Mouse (Mus musculus): ENCODE measurements around the gene 9330161L09Rik. TPM values are rescaled to one million over a fixed set of nuclear protein-coding genes. Genes with fewer than 3 reads are reported as not detected.
A peak's percentile ranks its signal among the peaks of the same experiment; 100 is the strongest.

9330161L09Rik gene
- polyA plus RNA-seq, 1 experiment: 2.3 TPM

DNA sequence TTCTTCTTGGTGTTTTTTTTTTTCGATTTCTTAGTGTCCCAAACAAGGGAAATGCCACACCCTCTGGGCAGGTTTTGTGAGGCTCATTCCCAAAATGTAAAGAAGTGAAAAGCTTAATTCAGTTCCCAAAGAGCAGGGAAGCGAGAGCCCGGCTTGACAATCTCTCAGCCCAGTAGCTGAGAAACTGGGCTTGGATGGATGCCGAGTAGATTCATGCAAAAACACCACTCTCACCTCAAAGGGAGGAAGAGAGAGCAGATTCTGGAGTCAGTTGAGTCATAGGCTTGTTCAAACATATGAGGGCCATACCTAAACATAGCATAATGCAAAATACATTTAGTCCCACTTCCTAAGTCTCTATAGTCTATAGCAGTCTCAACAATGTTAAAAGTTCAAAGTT is 27.4 kb downstream of the 9330161L09Rik start:
- Histone ChIP-seq H3K27ac (ENCODE audit: insufficient read depth, low read length) (no peak overlapping the region), H3K27me3 (ENCODE audit: control insufficient read depth, insufficient read depth, low read length) (no peaks in the 10 kb centered on the region), H3K4me3 (replicated peaks; ENCODE audit: insufficient read depth, low read depth, low read length) (no peak overlapping the region), H3K4me1 (ENCODE audit: control insufficient read depth, insufficient read depth, low read length) (no peaks in the 10 kb centered on the region)
- 82% methylated on average over 4 of the region's 4 CpGs for WGBS
- no peak for TF ChIP-seq POLR2A (IDR thresholded peaks at IDR 0.05; ENCODE audit: borderline replicate concordance, insufficient read depth, low read length)
- TF ChIP-seq CTCF (IDR thresholded peaks at IDR 0.05; ENCODE audit: borderline replicate concordance, insufficient read depth, low read depth, low read length): no peak
- DNase-seq: no peak

DNA sequence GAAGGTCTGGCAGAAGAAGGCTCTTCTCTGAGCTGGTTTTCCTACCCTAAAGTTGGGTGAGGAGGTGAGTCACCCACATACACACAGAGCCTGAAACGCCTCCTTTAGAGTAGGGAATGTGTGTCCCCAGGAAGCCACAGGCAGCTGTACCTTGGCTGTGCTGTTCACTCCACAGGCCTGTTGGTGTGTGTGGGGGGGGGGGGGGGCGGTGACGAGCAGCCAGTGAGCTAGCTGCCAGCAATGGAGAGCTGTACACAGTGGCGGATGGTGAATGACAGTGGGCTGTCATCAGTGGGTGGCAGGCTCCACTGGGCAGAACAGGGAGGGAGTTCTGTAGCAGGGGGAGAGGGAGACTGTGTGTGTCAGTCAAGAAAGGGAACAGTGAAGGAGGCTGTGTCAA is 30.8 kb downstream of the 9330161L09Rik start:
- H3K27ac ChIP-seq (ENCODE audit: insufficient read depth, low read length): no peak overlapping the region

DNA sequence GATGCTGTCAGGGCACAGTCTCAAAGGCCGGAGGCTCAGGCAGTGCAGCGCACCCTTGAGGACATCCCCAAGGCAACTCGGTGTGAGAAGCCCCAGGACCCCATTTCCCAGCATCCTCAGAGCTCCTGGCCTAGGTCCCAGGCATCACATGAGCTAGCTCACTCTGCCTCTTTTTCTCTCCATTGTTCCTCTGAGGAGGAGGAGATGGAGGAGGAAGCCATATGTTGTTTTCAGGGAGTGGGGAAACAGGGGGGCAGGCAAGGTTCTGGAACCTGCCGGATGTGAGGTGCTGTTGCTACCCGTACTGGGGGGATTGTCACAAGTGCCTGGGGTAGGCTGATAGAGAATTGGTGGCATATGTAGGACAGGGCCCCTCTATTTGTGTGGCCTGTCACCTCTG is 31.5 kb downstream of the 9330161L09Rik start:
- no peaks in the 10 kb centered on the region for H3K27me3 ChIP-seq (ENCODE audit: control insufficient read depth, insufficient read depth, low read length)
- no peak overlapping the region for H3K27ac ChIP-seq (ENCODE audit: insufficient read depth, low read length)
- 29% methylated on average over 5 of the region's 5 CpGs for WGBS
- no peak overlapping the region for H3K4me3 ChIP-seq (replicated peaks; ENCODE audit: insufficient read depth, low read depth, low read length)
- H3K4me1 ChIP-seq (ENCODE audit: control insufficient read depth, insufficient read depth, low read length): no peaks in the 10 kb centered on the region
- TF ChIP-seq CTCF (IDR thresholded peaks at IDR 0.05; ENCODE audit: borderline replicate concordance, insufficient read depth, low read depth, low read length): no peak
- TF ChIP-seq POLR2A (IDR thresholded peaks at IDR 0.05; ENCODE audit: borderline replicate concordance, insufficient read depth, low read length): no peak
- no peak for DNase-seq

More for the DNA sequence above, 30.8 kb downstream of the 9330161L09Rik start:
- no peak for DNase-seq
- 24% methylated on average over 4 of the region's 4 CpGs for WGBS
- no peaks in the 10 kb centered on the region for H3K4me1 ChIP-seq (ENCODE audit: control insufficient read depth, insufficient read depth, low read length)
- H3K27me3 ChIP-seq (ENCODE audit: control insufficient read depth, insufficient read depth, low read length): no peaks in the 10 kb centered on the region
- TF ChIP-seq POLR2A (IDR thresholded peaks at IDR 0.05; ENCODE audit: borderline replicate concordance, insufficient read depth, low read length) (no peak), CTCF (IDR thresholded peaks at IDR 0.05; ENCODE audit: borderline replicate concordance, insufficient read depth, low read depth, low read length) (no peak)
- no peak overlapping the region for H3K4me3 ChIP-seq (replicated peaks; ENCODE audit: insufficient read depth, low read depth, low read length)

DNA sequence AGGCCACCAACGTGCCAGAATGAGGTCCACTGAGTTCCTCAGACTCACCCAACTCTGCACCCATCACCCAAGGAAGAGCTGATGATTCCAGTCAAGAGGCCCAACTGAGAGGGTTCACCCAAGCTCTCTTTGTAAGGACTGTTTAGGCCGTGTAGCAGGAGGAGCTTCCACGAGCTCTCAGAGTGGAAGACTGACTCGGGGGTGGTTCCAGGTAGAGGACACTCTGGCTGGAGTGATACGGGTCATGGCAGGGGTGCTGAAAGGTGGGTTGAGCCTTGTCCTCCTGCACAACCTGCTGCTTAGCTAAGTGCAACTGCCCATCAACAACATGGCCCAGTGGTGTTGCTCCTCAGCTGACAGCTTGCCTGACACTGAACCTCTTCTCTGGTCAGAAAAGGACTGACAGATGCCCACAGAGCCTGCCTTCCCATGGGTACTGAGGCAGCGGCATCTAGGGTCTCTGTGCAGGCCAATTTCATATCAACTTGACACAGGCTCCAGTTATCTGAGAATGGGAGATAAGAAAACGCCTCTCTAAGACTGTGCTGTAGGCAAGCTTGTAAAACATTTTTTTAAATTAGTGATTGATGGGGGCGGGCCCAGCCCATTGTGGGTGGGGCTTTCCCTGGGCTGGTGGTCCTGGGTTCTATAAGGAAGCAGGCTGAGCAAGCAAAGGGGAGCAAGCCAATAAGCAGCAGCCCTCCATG is 33.9 kb downstream of the 9330161L09Rik start:
- Histone ChIP-seq H3K4me3 (replicated peaks; ENCODE audit: insufficient read depth, low read depth, low read length) (no peak overlapping the region), H3K27ac (ENCODE audit: insufficient read depth, low read length) (no peak overlapping the region), H3K27me3 (ENCODE audit: control insufficient read depth, insufficient read depth, low read length) (no peaks in the 10 kb centered on the region), H3K4me1 (ENCODE audit: control insufficient read depth, insufficient read depth, low read length) (no peaks in the 10 kb centered on the region)
- WGBS: 77% methylated on average over 8 of the region's 8 CpGs
- DNase-seq: no peak
- no peak for TF ChIP-seq POLR2A (IDR thresholded peaks at IDR 0.05; ENCODE audit: borderline replicate concordance, insufficient read depth, low read length)
- no peak for TF ChIP-seq CTCF (IDR thresholded peaks at IDR 0.05; ENCODE audit: borderline replicate concordance, insufficient read depth, low read depth, low read length)

DNA sequence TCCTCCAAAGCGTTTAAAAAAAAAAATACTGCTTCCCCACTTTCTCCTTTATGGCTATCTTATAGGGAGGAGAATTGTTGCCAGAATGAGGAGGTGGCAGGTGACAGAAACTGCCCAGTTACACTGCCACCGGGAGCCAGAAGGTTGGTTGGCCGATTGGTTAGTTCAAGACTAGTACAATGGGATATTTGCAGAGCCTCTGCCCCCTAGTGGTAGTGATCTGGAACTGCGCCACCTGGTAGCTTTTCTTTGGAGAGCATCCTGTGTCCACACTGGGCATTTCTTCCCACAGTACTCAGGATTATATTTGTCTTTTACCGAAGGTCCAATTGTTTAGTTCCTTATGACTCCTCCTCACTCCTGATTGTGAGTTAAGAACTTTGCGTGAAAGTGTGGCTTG is 35.9 kb downstream of the 9330161L09Rik start:
- DNase-seq: peak; percentile 37 to 48
- 26% methylated on average over 6 of the region's 6 CpGs for WGBS
- no peak overlapping the region for H3K27ac ChIP-seq (ENCODE audit: insufficient read depth, low read length)

DNA sequence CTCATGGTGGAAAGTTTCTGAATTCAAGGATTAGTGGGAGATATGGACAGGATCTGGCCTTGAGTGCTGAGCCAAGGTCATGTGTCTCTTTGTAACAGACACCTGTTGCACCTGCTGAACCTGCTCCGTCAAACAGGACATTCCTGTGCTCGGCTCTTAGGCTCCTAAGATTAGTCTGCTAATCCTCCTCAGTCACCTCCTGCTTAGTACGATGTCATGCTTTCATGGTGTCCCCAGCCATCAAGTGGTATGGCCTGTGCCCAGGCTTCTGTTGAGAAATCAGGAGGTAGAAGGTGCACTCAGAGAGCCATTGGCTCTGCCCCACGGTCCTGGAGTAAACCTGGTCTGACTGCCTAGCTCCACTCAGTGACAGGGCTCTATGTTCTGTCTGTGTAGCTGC is 36.8 kb downstream of the 9330161L09Rik start:
- 89% methylated on average over 4 of the region's 4 CpGs for WGBS

More for the DNA sequence above, 35.9 kb downstream of the 9330161L09Rik start:
- H3K27me3 ChIP-seq (ENCODE audit: control insufficient read depth, insufficient read depth, low read length): no peaks in the 10 kb centered on the region
- no peak for TF ChIP-seq POLR2A (IDR thresholded peaks at IDR 0.05; ENCODE audit: borderline replicate concordance, insufficient read depth, low read length)
- peak; percentile 65 for TF ChIP-seq CTCF (IDR thresholded peaks at IDR 0.05; ENCODE audit: borderline replicate concordance, insufficient read depth, low read depth, low read length)
- no peaks in the 10 kb centered on the region for H3K4me1 ChIP-seq (ENCODE audit: control insufficient read depth, insufficient read depth, low read length)
- H3K4me3 ChIP-seq (replicated peaks; ENCODE audit: insufficient read depth, low read depth, low read length): no peak overlapping the region

DNA sequence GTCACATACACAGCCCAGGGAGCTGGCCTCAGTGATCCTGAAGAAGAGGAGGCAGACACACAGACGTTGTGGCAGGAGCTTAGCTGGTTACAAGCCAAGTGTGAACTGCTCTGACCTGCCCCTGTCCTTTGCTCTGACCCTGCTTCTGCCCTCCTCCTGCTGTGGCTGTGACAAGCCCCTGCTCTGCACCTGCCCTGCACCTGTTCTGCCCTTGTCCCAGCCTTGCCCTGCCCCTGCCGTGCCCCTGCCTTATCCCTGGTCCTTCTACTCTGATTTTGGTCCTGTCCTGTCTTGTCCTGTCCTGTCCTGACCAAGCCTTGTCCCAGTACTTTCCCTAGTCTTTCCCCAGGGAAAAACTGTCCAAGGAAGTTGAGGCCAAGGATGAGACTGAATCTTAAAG is 38.8 kb downstream of the 9330161L09Rik start:
- no peaks in the 10 kb centered on the region for H3K4me1 ChIP-seq (ENCODE audit: control insufficient read depth, insufficient read depth, low read length)
- no peaks in the 10 kb centered on the region for H3K27me3 ChIP-seq (ENCODE audit: control insufficient read depth, insufficient read depth, low read length)
- 56% methylated on average over 2 of the region's 2 CpGs for WGBS
- H3K4me3 ChIP-seq (replicated peaks; ENCODE audit: insufficient read depth, low read depth, low read length): no peak overlapping the region
- no peak for TF ChIP-seq CTCF (IDR thresholded peaks at IDR 0.05; ENCODE audit: borderline replicate concordance, insufficient read depth, low read depth, low read length)
- no peak for TF ChIP-seq POLR2A (IDR thresholded peaks at IDR 0.05; ENCODE audit: borderline replicate concordance, insufficient read depth, low read length)
- no peak overlapping the region for H3K27ac ChIP-seq (ENCODE audit: insufficient read depth, low read length)
- DNase-seq: no peak

More for the DNA sequence above, 36.8 kb downstream of the 9330161L09Rik start:
- Histone ChIP-seq H3K27me3 (ENCODE audit: control insufficient read depth, insufficient read depth, low read length) (no peaks in the 10 kb centered on the region), H3K27ac (ENCODE audit: insufficient read depth, low read length) (no peak overlapping the region), H3K4me1 (ENCODE audit: control insufficient read depth, insufficient read depth, low read length) (no peaks in the 10 kb centered on the region), H3K4me3 (replicated peaks; ENCODE audit: insufficient read depth, low read depth, low read length) (no peak overlapping the region)
- TF ChIP-seq POLR2A (IDR thresholded peaks at IDR 0.05; ENCODE audit: borderline replicate concordance, insufficient read depth, low read length) (no peak), CTCF (IDR thresholded peaks at IDR 0.05; ENCODE audit: borderline replicate concordance, insufficient read depth, low read depth, low read length) (no peak)
- DNase-seq: no peak

DNA sequence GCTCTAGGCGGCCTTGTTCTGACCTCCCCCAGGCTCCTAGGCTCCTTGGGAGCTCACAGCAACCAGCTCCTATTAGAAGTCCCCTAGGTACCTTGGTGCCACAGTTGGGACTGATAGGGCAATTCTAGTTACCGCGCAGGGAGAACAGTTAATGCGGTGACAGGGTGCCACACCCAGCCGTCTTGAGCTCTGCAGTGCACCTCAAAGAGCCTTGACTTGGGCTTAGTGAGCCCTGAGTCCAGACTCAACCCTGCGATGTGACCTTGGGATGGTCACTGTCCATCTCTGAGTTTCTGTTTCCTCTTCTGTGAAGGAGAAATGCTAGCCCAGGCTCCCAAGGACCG is 39.3 kb downstream of the 9330161L09Rik start:
- no peak for DNase-seq
- 84% methylated on average over 7 of the region's 7 CpGs for WGBS

More for the DNA sequence above, 39.3 kb downstream of the 9330161L09Rik start:
- TF ChIP-seq CTCF (IDR thresholded peaks at IDR 0.05; ENCODE audit: borderline replicate concordance, insufficient read depth, low read depth, low read length): no peak
- TF ChIP-seq POLR2A (IDR thresholded peaks at IDR 0.05; ENCODE audit: borderline replicate concordance, insufficient read depth, low read length): no peak
- Histone ChIP-seq H3K27ac (ENCODE audit: insufficient read depth, low read length) (no peak overlapping the region), H3K4me1 (ENCODE audit: control insufficient read depth, insufficient read depth, low read length) (no peaks in the 10 kb centered on the region), H3K27me3 (ENCODE audit: control insufficient read depth, insufficient read depth, low read length) (no peaks in the 10 kb centered on the region), H3K4me3 (replicated peaks; ENCODE audit: insufficient read depth, low read depth, low read length) (no peak overlapping the region)

All from cerebellum, adult 2 months (tissue).